Mouse (Mus musculus) frontal cortex, postnatal 14 days (tissue): ENCODE data around the gene Nkx6-2.

Experiments
- DNase-seq, 2 experiments: peaks; one replicate each; pipeline ENCODE4 v3.0.0; 2022; ENCODE audit warnings: low spot score in 2 of 2

Gene Nkx6-2

GRCm38 (mm10) chr7:139570788-139571187 is 11.8 kb downstream of the Nkx6-2 start:
- no peak for DNase-seq

- DNase-seq = no peak
These were observed 16.1 kb downstream of the Nkx6-2 start for GRCm38 (mm10) chr7:139566533-139566932.

GRCm38 (mm10) chr7:139565998-139566397 is 16.6 kb downstream of the Nkx6-2 start:
- no peak for DNase-seq

GRCm38 (mm10) chr7:139564161-139564560 is 18.4 kb downstream of the Nkx6-2 start:
- no peak for DNase-seq

GRCm38 (mm10) chr7:139563425-139563824 is 19.2 kb downstream of the Nkx6-2 start:
- no peak for DNase-seq

GRCm38 (mm10) chr7:139559659-139560058 is 22.9 kb downstream of the Nkx6-2 start:
- no peak for DNase-seq

GRCm38 (mm10) chr7:139556746-139557526 is 25.7 kb downstream of the Nkx6-2 start:
- DNase-seq = no peak

- DNase-seq = no peak
These were observed 26.3 kb downstream of the Nkx6-2 start for GRCm38 (mm10) chr7:139556331-139556730.

GRCm38 (mm10) chr7:139551519-139551918 is 31.1 kb downstream of the Nkx6-2 start:
- DNase-seq = no peak

- no peak for DNase-seq
These were observed 32.4 kb downstream of the Nkx6-2 start for GRCm38 (mm10) chr7:139550086-139550783.

- no peak for DNase-seq
These were observed 35.3 kb downstream of the Nkx6-2 start for GRCm38 (mm10) chr7:139547325-139547724.

GRCm38 (mm10) chr7:139544706-139545625 is 37.6 kb downstream of the Nkx6-2 start:
- DNase-seq = peak; percentile 22 to 31

- DNase-seq = no peak
These were observed 41.2 kb downstream of the Nkx6-2 start for GRCm38 (mm10) chr7:139541422-139541821.

- DNase-seq = no peak
These were observed 42.0 kb downstream of the Nkx6-2 start for GRCm38 (mm10) chr7:139540601-139541000.

- peak in 1 of 2 experiments; percentile 32 for DNase-seq
These were observed 44.1 kb downstream of the Nkx6-2 start for GRCm38 (mm10) chr7:139538541-139538940.

GRCm38 (mm10) chr7:139537831-139538230 is 44.8 kb downstream of the Nkx6-2 start:
- no peak for DNase-seq

- no peak for DNase-seq
These were observed 45.8 kb downstream of the Nkx6-2 start for GRCm38 (mm10) chr7:139536831-139537230.

- DNase-seq = no peak
These were observed 46.3 kb downstream of the Nkx6-2 start for GRCm38 (mm10) chr7:139536331-139536730.

- no peak for DNase-seq
These were observed 51.2 kb downstream of the Nkx6-2 start for GRCm38 (mm10) chr7:139531428-139531801.

GRCm38 (mm10) chr7:139530591-139531427 is 51.8 kb downstream of the Nkx6-2 start:
- DNase-seq = no peak
